Mouse (Mus musculus) heart, embryonic 10.5 days (tissue): ENCODE results near the gene Tns1. TPM values are rescaled to one million over a fixed set of nuclear protein-coding genes. Genes with fewer than 3 reads are reported as not detected.

Source experiments
- DNase-seq: peaks from one replicate; pipeline ENCODE4 v3.0.0-alpha.2; 2017; ENCODE audit warnings: low spot score
- H3K27ac ChIP-seq: fragments of 300-500 bp; sonication (generic); 2 replicates; pipeline ENCODE4 v1.5.1; 2016; ENCODE audit warnings: mild to moderate bottlenecking
- H3K27me3 ChIP-seq: fragments of 300-500 bp; sonication (generic); 2 replicates; pipeline ENCODE4 v1.6.1; 2016; ENCODE audit warnings: mild to moderate bottlenecking; ENCODE audit not compliant: poor library complexity, insufficient read depth, severe bottlenecking
- H3K36me3 ChIP-seq: fragments of 300-500 bp; sonication (generic); 2 replicates; pipeline ENCODE4 v1.6.1; 2016; ENCODE audit warnings: mild to moderate bottlenecking, moderate library complexity
- H3K4me1 ChIP-seq: fragments of 300-500 bp; sonication (generic); 2 replicates; pipeline ENCODE4 v1.6.1; 2016; ENCODE audit warnings: mild to moderate bottlenecking
- H3K4me3 ChIP-seq: fragments of 300-500 bp; sonication (generic); 2 replicates; pipeline ENCODE4 v1.5.1; 2016; ENCODE audit warnings: mild to moderate bottlenecking, moderate library complexity
- H3K9me3 ChIP-seq: fragments of 300-500 bp; sonication (generic); 2 replicates; pipeline ENCODE4 v1.6.1; 2016; ENCODE audit warnings: mild to moderate bottlenecking, moderate library complexity
- WGBS: fragments of 180-500 bp; shearing (Covaris S2); methylation state at CpG from one replicate; pipeline ENCODE4 v1.1.7; 2016; 5-methylcytosine and 5-hydroxymethylcytosine counted together
- polyA plus RNA-seq: library from polyadenylated mRNA; unstranded; fragments of >200 nt; fragmentation: Nextera tagmentation; extraction: Ambion mirVana; gene quantifications from 2 replicates; pipeline ENCODE4 v1.2.1, GENCODE M21; 2016

Gene Tns1
- polyA plus RNA-seq, 1 experiment from 2014 or later, result 49.8 TPM

- Histone ChIP-seq H3K27me3 (no peaks in the 10 kb centered on the region), H3K4me3 (no peak overlapping the region), H3K36me3 (peaks cover 7% of the 10 kb centered on the region; the same call in 1 of the 2 replicates), H3K27ac (peak overlapping the region; percentile 72), H3K4me1 (peaks cover 42% of the 10 kb centered on the region), H3K9me3 (no peaks in the 10 kb centered on the region)
- WGBS, result 85% methylated on average over 5 of the region's 5 CpGs
- DNase-seq, result no peak
Observed at GRCm38 (mm10) chr1:74059552-74059951, 64.7 kb downstream of the Tns1 start.

GRCm38 (mm10) chr1:74058771-74059170, 65.5 kb downstream of the Tns1 start:
- peaks cover 50% of the 10 kb centered on the region for H3K4me1 ChIP-seq

GRCm38 (mm10) chr1:74058309-74058708, 65.9 kb downstream of the Tns1 start:
- peaks cover 54% of the 10 kb centered on the region for H3K4me1 ChIP-seq
- no peaks in the 10 kb centered on the region for H3K9me3 ChIP-seq
- no peak for DNase-seq
- H3K4me3 ChIP-seq, result no peak overlapping the region
- WGBS, result 88% methylated on average over 4 of the region's 4 CpGs
- peak overlapping the region; percentile 7; the same call in 1 of the 2 replicates for H3K27ac ChIP-seq
- H3K27me3 ChIP-seq, result no peaks in the 10 kb centered on the region
- no peaks in the 10 kb centered on the region for H3K36me3 ChIP-seq

More at GRCm38 (mm10) chr1:74058771-74059170, 65.5 kb downstream of the Tns1 start:
- no peak overlapping the region for H3K4me3 ChIP-seq
- H3K27me3 ChIP-seq, result no peaks in the 10 kb centered on the region
- no peak for DNase-seq
- peaks cover 4% of the 10 kb centered on the region; the same call in 1 of the 2 replicates for H3K36me3 ChIP-seq
- 61% methylated on average over 4 of the region's 4 CpGs for WGBS
- H3K9me3 ChIP-seq, result no peaks in the 10 kb centered on the region
- peak overlapping the region; percentile 7; the same call in 1 of the 2 replicates for H3K27ac ChIP-seq

DNA sequence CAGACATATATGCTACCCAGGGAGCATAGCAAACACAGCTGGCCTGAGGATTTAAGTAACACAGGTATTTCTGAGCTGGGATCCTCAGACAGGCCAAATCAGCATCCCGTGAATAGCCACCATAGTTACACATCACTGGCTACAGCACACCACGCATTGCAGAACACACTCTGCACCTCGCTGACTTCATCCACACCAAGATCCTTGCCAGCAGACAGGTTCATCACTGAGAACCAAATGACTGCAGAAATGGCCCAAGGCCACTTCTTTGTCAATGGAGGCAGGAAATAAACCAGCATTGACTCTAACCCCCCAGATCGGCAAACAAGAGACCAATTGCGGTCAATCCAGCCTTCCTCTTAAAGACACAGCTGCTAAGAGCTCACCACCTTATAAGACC, 66.7 kb downstream of the Tns1 start:
- H3K9me3 ChIP-seq, result no peaks in the 10 kb centered on the region
- H3K4me3 ChIP-seq, result no peak overlapping the region
- peaks cover 63% of the 10 kb centered on the region for H3K4me1 ChIP-seq
- H3K27me3 ChIP-seq, result no peaks in the 10 kb centered on the region
- 81% methylated on average over 5 of the region's 5 CpGs for WGBS
- no peak overlapping the region for H3K27ac ChIP-seq
- DNase-seq, result no peak
- H3K36me3 ChIP-seq, result no peaks in the 10 kb centered on the region

DNA sequence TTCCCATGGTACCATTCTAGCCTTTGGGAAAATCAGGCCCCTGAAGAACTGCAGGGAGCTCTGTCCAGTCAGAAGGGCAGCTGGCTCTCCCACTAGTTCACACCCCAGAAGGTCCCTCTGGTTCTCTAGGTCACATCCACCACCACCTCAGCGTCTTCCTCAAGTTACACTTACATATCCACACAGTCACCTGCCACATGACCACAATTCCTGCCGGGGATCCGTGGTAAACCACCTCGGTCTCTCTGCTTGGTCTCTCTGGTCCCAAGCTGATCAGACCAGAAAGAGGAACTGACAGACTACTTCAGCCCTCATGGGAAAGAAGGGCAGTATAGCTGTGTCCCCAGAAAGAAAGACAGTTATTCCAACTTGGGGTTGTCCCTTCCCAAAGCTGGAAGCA, 68.7 kb downstream of the Tns1 start:
- Histone ChIP-seq H3K4me3 (no peak overlapping the region), H3K9me3 (no peaks in the 10 kb centered on the region), H3K27me3 (no peaks in the 10 kb centered on the region), H3K36me3 (no peaks in the 10 kb centered on the region), H3K27ac (peak overlapping the region; percentile 89), H3K4me1 (peaks cover 82% of the 10 kb centered on the region)
- no peak for DNase-seq
- 79% methylated on average over 4 of the region's 4 CpGs for WGBS

DNA sequence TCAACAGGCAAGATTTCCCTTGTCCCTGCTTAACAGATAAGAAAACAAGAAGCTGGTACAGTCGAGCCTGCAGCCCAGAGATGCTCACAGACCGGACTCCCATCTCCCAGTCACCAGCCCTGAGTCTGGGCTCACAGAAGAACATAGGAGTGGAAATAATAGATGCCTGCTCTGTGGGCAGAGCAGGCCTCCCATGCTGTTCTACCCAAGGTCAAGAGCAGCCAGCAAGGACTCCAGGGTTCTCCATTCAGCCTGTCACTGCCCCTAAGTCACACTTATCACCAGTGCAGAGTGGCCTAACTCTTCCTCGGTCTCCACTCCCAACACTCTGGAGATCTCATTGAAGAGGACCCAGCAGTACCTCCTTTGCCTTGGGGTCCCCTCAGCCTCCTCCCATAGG, 69.8 kb downstream of the Tns1 start:
- Histone ChIP-seq H3K4me1 (peaks cover 84% of the 10 kb centered on the region), H3K36me3 (no peaks in the 10 kb centered on the region), H3K27me3 (no peaks in the 10 kb centered on the region), H3K27ac (peak overlapping the region; percentile 89), H3K4me3 (peak overlapping the region; percentile 13; the same call in 1 of the 2 replicates), H3K9me3 (no peaks in the 10 kb centered on the region)
- no peak for DNase-seq
- WGBS, result 9% methylated on average over 3 of the region's 3 CpGs

GRCm38 (mm10) chr1:74054007-74054406, 70.2 kb downstream of the Tns1 start:
- H3K27ac ChIP-seq, result peak overlapping the region; percentile 89
- H3K4me1 ChIP-seq, result peaks cover 84% of the 10 kb centered on the region
- H3K4me3 ChIP-seq, result peak overlapping the region; percentile 13; the same call in 1 of the 2 replicates
- peak; percentile 92 for DNase-seq
- no peaks in the 10 kb centered on the region for H3K36me3 ChIP-seq
- H3K27me3 ChIP-seq, result no peaks in the 10 kb centered on the region
- no peaks in the 10 kb centered on the region for H3K9me3 ChIP-seq
- WGBS, result 3% methylated on average over 7 of the region's 7 CpGs

DNA sequence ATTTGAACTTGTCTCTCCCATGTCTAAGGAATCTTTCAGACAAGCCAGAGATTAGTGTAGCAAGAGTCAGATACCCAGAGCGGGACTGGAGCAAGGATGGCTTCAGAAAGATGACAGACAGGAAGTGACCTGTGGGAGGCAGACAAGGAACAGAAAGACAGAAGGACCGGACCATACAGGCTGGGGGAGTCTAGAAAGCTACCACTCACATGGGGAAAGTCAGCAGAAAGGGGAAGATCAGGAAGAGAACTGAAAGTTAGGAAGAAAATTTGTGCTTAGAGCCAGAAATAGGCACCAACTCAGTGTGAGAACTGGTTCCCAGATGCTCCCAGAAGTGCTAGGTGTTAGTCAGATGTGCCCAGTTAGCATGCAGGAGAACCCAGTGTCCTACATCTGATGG, 71.2 kb downstream of the Tns1 start:
- H3K4me3 ChIP-seq, result no peak overlapping the region
- peak overlapping the region; percentile 89 for H3K27ac ChIP-seq
- no peaks in the 10 kb centered on the region for H3K36me3 ChIP-seq
- H3K9me3 ChIP-seq, result no peaks in the 10 kb centered on the region
- no peak for DNase-seq
- H3K4me1 ChIP-seq, result peaks cover 82% of the 10 kb centered on the region
- 52% methylated on average over 2 of the region's 2 CpGs for WGBS
- no peaks in the 10 kb centered on the region for H3K27me3 ChIP-seq

DNA sequence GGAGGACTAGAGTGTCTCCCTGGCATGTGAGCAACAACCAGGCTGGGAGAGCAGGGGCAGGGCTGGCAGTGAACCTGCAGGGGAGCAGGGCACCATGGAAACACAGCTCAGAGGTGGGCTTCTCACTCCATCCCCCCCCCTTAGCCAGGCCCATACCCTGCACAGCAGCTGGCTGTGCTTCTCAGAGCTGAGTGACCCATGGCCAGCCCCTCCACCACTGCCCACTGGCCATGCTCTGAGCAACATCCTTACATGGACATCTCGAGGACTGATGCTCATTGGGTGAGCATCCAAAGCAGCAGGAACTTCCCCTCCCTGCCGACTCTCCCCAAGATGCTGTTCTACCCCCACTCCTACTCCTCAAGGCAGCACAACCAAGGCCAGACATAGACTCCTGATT, 72.9 kb downstream of the Tns1 start:
- Histone ChIP-seq H3K4me3 (no peak overlapping the region), H3K27ac (peak overlapping the region; percentile 84), H3K4me1 (peaks cover 93% of the 10 kb centered on the region), H3K36me3 (no peaks in the 10 kb centered on the region), H3K27me3 (no peaks in the 10 kb centered on the region), H3K9me3 (no peaks in the 10 kb centered on the region)
- WGBS, result 33% methylated on average over 2 of the region's 2 CpGs
- no peak for DNase-seq

GRCm38 (mm10) chr1:74049430-74049829, 74.8 kb downstream of the Tns1 start:
- no peaks in the 10 kb centered on the region for H3K36me3 ChIP-seq
- H3K27ac ChIP-seq, result peak overlapping the region; percentile 83
- peaks cover 87% of the 10 kb centered on the region for H3K4me1 ChIP-seq
- peak; percentile 89 for DNase-seq
- WGBS, result 24% methylated on average over 17 of the region's 17 CpGs
- H3K27me3 ChIP-seq, result no peaks in the 10 kb centered on the region
- peak overlapping the region; percentile 37 for H3K4me3 ChIP-seq
- no peaks in the 10 kb centered on the region for H3K9me3 ChIP-seq

DNA sequence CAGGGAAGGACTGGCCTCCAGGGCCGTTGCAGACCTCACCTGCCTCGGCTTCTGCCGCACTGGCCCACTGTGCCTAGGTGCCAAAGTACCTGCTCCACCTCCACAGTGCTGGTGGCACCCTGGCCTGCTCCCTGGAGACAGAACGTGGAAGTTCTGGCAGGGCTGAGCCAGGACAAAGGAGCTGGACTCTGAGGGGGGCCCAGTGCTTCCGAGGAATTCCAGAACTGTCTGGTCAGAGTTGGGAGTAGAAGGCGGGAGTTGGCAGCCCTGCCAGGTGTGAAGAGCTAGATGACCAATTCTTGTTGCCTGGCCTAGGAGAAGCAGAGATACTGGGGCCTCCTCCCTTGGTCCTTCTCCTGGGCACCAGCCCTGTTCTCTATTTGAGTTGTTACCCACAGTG, 76.5 kb downstream of the Tns1 start:
- Histone ChIP-seq H3K36me3 (no peaks in the 10 kb centered on the region), H3K4me3 (no peak overlapping the region), H3K4me1 (peaks cover 87% of the 10 kb centered on the region), H3K9me3 (no peaks in the 10 kb centered on the region), H3K27me3 (no peaks in the 10 kb centered on the region), H3K27ac (peak overlapping the region; percentile 83; the same call in 1 of the 2 replicates)
- WGBS, result 79% methylated on average over 6 of the region's 6 CpGs
- no peak for DNase-seq

GRCm38 (mm10) chr1:74047311-74047710, 76.9 kb downstream of the Tns1 start:
- H3K27ac ChIP-seq, result peak overlapping the region; percentile 19; the same call in 1 of the 2 replicates
- DNase-seq, result no peak
- H3K9me3 ChIP-seq, result no peaks in the 10 kb centered on the region
- WGBS, result 81% methylated on average over 2 of the region's 2 CpGs
- H3K36me3 ChIP-seq, result no peaks in the 10 kb centered on the region
- H3K27me3 ChIP-seq, result no peaks in the 10 kb centered on the region
- peaks cover 87% of the 10 kb centered on the region for H3K4me1 ChIP-seq
- no peak overlapping the region for H3K4me3 ChIP-seq

- Histone ChIP-seq H3K9me3 (no peaks in the 10 kb centered on the region), H3K27me3 (no peaks in the 10 kb centered on the region), H3K27ac (peak overlapping the region; percentile 89; the same call in 1 of the 2 replicates), H3K36me3 (no peaks in the 10 kb centered on the region), H3K4me1 (peaks cover 87% of the 10 kb centered on the region), H3K4me3 (no peak overlapping the region)
- no peak for DNase-seq
- WGBS, result 82% methylated on average over 2 of the region's 2 CpGs
Observed at GRCm38 (mm10) chr1:74045034-74045433, 79.2 kb downstream of the Tns1 start.

GRCm38 (mm10) chr1:74044421-74044820, 79.8 kb downstream of the Tns1 start:
- Histone ChIP-seq H3K27me3 (no peaks in the 10 kb centered on the region), H3K4me3 (no peak overlapping the region), H3K27ac (peak overlapping the region; percentile 89), H3K9me3 (no peaks in the 10 kb centered on the region), H3K4me1 (peaks cover 87% of the 10 kb centered on the region), H3K36me3 (no peaks in the 10 kb centered on the region)
- DNase-seq, result no peak
- WGBS, result 63% methylated on average over 1 of the region's 1 CpGs
